Mouse (Mus musculus): ENCODE data around the gene Prl2c3. TPM values are rescaled to one million over a fixed set of nuclear protein-coding genes. Genes with fewer than 3 reads are reported as not detected.
"Not testable (repeated sequence)": the region's sequence is repeated elsewhere in the genome, so short reads cannot be mapped to it uniquely, and the experiment has no call there.

Gene Prl2c3
- polyA plus RNA-seq (2012; rRNA removed), result 0.12 TPM in 1 of 2 replicates, not detected in the other

DNA sequence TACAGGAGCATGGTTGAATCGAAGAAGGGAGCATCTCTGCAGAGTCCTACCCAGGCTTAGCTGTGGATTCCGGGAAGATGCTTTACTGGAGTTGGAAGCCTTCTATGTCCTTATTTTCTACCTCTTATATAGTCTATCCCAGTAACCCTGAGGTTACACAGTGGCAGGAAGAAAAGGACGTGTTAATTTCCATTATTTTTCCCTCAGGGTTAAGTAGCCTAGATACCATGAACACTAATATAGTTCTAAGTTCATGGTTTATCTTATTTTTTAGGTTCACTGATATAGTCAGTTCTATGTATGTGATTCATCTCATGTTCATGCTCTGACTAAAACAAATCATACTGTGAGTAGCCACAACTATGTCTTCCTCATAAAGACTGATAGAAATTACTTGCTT lies at the start of gene Prl2c3:
TSS of gene Prl2c3 (minus strand) at position 101 of the 400 bp plus-strand sequence.
- DNase-seq (ENCODE audit: low spot score), result not testable (repeated sequence)

DNA sequence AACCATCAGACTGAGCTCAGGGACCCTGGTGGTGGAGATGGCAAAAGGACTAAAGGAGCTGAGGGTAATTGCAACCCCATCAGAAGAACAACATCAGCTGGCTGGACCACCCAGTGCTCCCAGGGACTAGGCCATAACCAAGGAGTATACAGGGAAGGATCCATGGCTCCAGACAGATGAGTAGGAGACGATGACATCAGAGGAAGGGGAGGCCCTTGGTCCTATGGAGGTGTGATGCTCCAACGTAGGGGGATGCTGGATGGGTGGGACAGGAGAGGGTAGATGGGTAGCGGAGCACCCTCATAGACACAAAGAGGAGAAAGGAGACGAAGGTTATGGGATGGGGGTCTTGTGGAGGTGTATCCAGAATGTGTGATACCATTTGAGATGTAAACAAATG lies 48.4 kb upstream of the Prl2c3 start:
- DNase-seq (ENCODE audit: low spot score), result not testable (repeated sequence)

DNA sequence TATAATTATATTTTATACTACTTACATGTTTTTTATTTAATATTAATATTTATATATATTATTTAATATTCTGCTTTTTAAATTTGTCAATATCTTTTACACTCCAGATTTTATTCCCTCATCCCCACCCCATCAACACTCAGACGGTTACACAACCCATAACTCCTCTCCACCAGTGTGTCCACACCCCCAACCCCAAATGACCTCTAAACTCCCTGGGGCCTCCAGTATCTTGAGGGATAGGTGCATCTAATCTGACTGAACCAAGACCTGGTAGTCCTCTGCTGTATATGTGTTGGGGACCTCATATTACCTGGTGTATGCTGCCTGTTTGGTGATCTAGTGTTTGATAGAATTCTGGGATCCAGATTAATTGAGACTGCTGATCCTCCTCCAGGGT lies 44.8 kb upstream of the Prl2c3 start:
- DNase-seq (ENCODE audit: low spot score), result not testable (repeated sequence)

DNA sequence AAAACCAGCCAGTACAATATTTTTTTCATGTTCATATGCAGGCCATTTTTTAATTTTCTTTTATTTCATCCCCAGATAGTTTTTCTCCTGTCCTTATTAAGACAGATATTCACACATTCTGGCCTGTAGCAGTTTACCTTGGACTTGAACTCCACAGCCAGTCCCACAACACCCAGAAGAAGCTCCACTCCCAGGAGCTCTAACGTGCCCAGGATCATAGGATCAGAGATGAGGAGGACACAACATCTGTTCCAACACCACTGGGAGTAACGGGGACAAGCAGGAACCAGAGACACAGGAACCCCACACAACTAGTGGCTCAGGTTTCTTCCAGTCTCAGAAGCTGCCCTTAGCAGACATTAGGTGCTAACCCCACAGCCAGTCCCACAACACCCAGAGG lies 37.7 kb upstream of the Prl2c3 start:
- not testable (repeated sequence) for DNase-seq (ENCODE audit: low spot score)

DNA sequence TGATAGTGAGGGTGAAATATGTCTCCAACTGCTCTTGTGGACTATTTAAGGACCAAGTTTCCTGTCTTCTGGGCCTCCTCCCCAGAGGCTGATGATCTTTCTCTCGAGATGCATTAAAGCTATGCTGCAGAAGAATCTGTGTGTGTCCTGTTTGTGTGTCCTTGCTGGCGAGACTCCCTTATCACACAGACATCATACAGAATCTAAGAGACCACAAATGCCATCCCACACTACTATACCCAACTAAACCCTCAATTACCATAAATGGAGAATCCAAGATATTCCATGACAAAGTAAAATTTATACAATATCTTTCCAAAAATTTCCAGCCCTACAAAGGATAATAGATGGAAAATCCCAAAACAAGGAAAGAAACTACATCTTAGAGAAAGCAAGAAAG lies 31.9 kb upstream of the Prl2c3 start:
- no peak for DNase-seq (ENCODE audit: low spot score)

DNA sequence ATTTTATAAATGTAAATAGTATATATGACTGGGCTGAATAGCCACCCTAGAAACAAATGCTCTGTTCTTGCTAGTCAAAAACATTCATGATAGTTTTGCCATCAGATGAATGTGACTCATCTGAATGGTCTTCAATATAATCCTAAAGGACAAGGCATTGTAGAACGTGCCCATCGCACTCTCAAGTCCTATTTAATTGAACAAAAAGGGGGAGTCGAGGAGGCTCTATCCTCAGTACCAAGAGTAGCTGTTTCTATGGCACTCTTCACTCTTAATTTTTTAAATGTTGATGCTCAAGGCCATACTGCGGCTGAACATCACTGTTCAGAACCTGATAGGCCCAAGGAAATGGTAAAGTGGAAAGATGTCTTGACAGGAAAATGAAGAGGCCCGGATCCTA lies 29.2 kb upstream of the Prl2c3 start:
- no peak for DNase-seq (ENCODE audit: low spot score)

DNA sequence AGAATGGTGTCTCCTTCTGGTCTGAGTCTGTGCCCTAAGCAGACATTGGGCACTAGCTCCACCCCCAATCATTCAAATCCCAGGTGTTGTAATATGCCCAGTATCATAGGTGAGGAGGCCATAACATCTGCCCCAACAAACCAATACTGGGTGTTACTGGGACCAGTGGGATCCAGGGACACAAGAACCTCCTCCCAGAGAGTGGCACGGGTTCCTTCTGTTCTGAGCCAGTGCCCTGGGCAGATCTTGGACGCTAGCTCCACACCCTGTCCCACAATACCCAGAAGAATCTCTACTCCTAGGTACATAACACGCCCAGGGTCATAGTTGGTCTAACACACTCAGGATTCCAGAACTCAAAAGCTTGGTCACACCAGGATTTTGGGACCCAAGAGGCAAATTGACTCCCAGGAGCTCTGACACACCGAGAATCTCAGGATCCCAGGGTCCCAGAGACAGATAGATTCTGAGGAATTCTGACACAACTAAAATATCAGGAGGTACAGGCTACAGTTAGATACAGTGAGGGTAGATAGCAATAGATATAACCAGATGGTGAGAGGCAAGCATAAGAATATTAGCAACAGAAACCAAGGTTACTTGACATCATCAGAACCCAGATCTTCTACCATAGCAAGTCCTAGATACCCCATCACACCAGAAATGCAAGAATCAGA lies 24.8 kb upstream of the Prl2c3 start:
- DNase-seq (ENCODE audit: low spot score), result not testable (repeated sequence)

DNA sequence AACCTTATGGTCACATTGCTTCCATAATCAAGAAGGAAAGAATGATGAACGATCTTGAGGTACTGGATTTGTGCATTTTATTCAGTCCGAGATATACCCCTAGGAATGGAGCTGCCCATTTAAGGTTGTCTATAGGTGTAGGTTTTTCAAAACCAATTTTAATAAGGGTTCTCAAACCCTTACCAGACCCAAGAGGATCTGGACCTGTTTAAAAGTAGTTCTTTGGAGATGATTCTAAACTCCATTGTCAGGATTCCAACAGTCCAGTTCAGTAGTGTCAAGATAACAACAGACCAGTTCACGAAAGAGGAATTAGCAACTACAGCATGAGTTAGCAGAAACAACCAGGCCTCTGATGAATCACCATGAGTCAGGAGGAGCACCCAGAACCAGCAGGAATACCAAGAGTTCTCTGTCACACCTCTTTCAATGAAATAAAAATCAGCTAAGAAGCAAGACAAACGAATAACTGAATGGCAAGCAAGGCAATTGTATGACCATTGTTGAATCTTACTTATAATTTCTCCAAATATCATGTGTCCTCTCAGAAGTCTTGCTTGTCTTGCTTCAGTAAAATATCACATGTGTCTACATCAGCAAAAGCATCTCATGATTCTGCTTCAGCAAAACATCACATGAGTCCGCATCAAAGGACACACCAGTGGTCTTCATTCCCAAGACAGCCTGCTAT lies 14.0 kb upstream of the Prl2c3 start:
- not testable (repeated sequence) for DNase-seq (ENCODE audit: low spot score)

DNA sequence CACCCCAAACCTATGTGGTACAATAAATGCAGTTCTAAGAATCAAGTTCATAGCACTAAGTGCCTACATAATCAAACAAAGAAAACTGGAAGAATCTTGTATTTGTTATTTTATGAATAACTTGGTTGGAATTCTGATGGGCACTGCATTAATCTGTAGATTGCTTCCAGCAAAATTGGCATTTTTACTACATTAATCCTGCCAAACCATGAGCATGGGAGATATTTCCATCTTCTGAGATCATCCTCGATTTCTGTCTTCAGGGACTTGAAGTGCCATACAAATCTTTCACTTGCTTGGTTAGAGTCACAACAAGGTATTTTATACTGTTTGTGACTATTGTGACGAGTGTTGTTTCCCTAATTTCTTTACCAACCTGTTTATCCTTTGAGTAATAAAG lies 9.7 kb upstream of the Prl2c3 start:
- no peak for DNase-seq (ENCODE audit: low spot score)

DNA sequence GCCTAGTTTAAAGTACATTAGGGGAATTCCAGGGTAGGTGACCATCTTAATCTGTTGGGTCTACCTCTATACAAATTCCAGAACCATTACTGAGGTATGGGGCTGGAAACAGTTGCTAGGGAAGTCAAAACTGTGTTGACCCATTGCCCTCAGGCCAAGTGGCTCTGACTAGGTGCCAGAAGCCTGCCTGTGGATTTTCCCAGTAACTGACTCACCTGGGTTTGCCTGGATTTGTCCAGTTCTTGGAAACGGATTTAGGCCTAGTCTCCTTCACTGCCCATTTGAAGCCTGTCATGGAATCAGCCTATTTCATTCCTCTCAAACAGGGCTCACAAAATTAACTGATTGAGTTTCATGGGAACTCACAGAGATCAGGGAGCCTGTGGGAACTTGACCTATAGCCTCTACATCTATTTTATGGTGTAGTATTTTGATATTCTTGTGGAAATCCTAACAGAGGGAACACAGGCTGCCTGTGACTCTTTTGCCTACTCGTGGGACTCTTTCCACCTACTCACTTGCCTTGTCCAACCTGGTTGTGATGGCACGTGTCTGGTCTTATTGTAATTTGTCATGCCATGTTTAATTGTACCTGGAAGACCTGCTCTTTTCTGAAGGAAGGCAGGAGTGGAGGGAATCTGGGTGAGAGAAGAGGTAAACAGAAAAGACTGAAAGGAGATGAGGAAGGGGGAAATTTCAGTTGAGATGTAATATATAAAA lies 9.1 kb upstream of the Prl2c3 start:
- not testable (repeated sequence) for DNase-seq (ENCODE audit: low spot score)

DNA sequence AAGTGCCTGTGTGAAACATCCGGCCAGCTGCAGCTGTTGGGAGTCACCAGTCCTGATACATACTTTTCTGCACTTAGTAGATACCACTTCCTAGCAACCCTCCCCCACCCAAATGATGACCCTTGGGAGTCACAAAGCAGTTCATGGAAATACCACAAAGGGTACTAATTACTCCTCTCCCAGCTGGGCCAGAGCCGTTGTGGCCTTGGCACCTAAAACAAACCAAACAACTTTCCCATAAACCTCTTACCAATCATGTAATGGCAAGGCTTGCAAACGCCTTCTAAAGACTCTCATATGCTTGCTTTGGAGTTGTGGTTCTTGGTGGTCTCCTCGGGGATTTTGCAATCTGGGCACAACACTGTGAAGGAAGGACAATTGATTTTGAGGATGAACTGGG lies 6.6 kb upstream of the Prl2c3 start:
- not testable (repeated sequence) for DNase-seq (ENCODE audit: low spot score)

DNA sequence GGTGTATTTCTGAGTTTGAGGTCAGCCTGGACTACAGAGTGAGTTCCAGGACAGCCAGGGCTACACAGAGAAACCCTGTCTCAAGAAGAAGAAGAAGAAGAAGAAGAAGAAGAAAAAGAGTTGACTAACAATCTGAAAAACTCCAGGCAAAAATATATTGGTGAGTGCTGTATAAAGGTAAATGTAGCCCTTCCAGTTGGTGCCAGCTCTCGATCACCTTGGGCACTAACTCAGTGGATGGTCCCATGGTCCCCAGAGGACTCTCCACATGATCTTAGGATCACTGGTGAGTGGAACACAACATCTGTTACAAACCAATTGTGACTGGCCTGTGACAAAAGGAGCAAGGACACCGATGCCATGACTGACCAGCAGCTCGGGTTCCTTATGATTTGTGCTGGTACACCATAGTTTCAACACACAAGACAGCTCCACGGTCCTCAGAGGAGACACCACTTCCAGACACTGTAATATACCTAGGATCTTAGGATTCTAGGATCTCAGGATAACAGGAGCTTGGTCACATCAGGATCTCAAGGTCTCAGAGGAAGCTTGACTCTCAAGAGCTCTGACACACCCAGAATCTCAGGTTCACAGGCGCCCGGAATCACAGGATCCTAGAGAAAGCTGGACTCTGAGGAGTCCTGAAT lies 30.3 kb downstream of the Prl2c3 start:
- not testable (repeated sequence) for DNase-seq (ENCODE audit: low spot score)

Other genes with a start within 250 kb of the Prl2c3 start
- 4.5 and 5.6 TPM in 2 replicates for gene Ero1lb, start 234.2 kb downstream of the Prl2c3 start, polyA plus RNA-seq (2012; rRNA removed)
- not detected in 2 replicates for gene Prl2c2, start 205.3 kb upstream of the Prl2c3 start, polyA plus RNA-seq (2012; rRNA removed)